Mouse (Mus musculus): Measurements from ENCODE around the gene Mei1. TPM values are rescaled to one million over a fixed set of nuclear protein-coding genes. Genes with fewer than 3 reads are reported as not detected.
A peak's percentile ranks its signal among the peaks of the same experiment; 100 is the strongest.
"Not testable (repeated sequence)": the region's sequence is repeated elsewhere in the genome, so short reads cannot be mapped to it uniquely, and the experiment has no call there.

The Mei1 gene
- polyA plus RNA-seq, 1 experiment from 2014 or later = 0.05 TPM

GRCm38 (mm10) chr15:82120544-82120943 is 50.7 kb downstream of the Mei1 start:
- no peak overlapping the region for H3K27ac ChIP-seq
- no peaks in the 10 kb centered on the region for H3K4me1 ChIP-seq
- WGBS = 85% methylated on average over 8 of the region's 8 CpGs
- H3K4me3 ChIP-seq = no peak overlapping the region
- no peaks in the 10 kb centered on the region for H3K36me3 ChIP-seq
- no peaks in the 10 kb centered on the region for H3K9me3 ChIP-seq
- H3K27me3 ChIP-seq (ENCODE audit: insufficient read depth, poor library complexity, severe bottlenecking) = no peaks in the 10 kb centered on the region; the same call in 1 of the 2 replicates
- DNase-seq (ENCODE audit: low spot score) = no peak

- H3K9me3 ChIP-seq; H3K27me3 ChIP-seq (ENCODE audit: insufficient read depth, poor library complexity, severe bottlenecking); H3K4me3 ChIP-seq; DNase-seq (ENCODE audit: low spot score); H3K27ac ChIP-seq: not testable (repeated sequence)
- H3K36me3 ChIP-seq = peaks cover 11% of the 10 kb centered on the region
- H3K4me1 ChIP-seq = peaks cover 16% of the 10 kb centered on the region
- 86% methylated on average over 4 of the region's 4 CpGs for WGBS
Measured at GRCm38 (mm10) chr15:82126690-82127089, 56.9 kb downstream of the Mei1 start.

- DNase-seq (ENCODE audit: low spot score) = peak; percentile 98
- Histone ChIP-seq H3K27ac (peak within 1 kb of the TSS; percentile 92), H3K36me3 (peaks cover 15% of the 10 kb centered on the region), H3K4me3 (peak within 1 kb of the TSS; percentile 81), H3K27me3 (ENCODE audit: insufficient read depth, poor library complexity, severe bottlenecking) (peaks cover 7% of the 10 kb centered on the region; the same call in 1 of the 2 replicates), H3K4me1 (peaks cover 16% of the 10 kb centered on the region), H3K9me3 (no peaks in the 10 kb centered on the region)
- 1% methylated on average over 74 of the region's 74 CpGs for WGBS
Measured at GRCm38 (mm10) chr15:82127426-82128374, 57.9 kb downstream of the Mei1 start, which contains the start of gene Ccdc134. TSS of gene Ccdc134 (plus strand) at chr15:82127922.

- DNase-seq (ENCODE audit: low spot score) = no peak
- peaks cover 15% of the 10 kb centered on the region for H3K36me3 ChIP-seq
- H3K4me3 ChIP-seq = peak overlapping the region; percentile 81
- no peaks in the 10 kb centered on the region for H3K9me3 ChIP-seq
- peak overlapping the region; percentile 92 for H3K27ac ChIP-seq
- WGBS = 0% methylated on average over 5 of the region's 5 CpGs
- H3K4me1 ChIP-seq = peaks cover 16% of the 10 kb centered on the region
- peaks cover 7% of the 10 kb centered on the region; the same call in 1 of the 2 replicates for H3K27me3 ChIP-seq (ENCODE audit: insufficient read depth, poor library complexity, severe bottlenecking)
Measured at GRCm38 (mm10) chr15:82128398-82128797, 58.6 kb downstream of the Mei1 start.

- no peak overlapping the region for H3K4me3 ChIP-seq
- H3K9me3 ChIP-seq = no peaks in the 10 kb centered on the region
- H3K27me3 ChIP-seq (ENCODE audit: insufficient read depth, poor library complexity, severe bottlenecking) = peaks cover 7% of the 10 kb centered on the region; the same call in 1 of the 2 replicates
- H3K27ac ChIP-seq = no peak overlapping the region
- H3K36me3 ChIP-seq = peaks cover 17% of the 10 kb centered on the region
- 56% methylated on average over 7 of the region's 7 CpGs for WGBS
- DNase-seq (ENCODE audit: low spot score) = no peak
- peaks cover 24% of the 10 kb centered on the region for H3K4me1 ChIP-seq
Measured at GRCm38 (mm10) chr15:82130599-82130998, 60.8 kb downstream of the Mei1 start.

GRCm38 (mm10) chr15:82135372-82135771 is 65.6 kb downstream of the Mei1 start:
- 69% methylated on average over 4 of the region's 4 CpGs for WGBS
- Histone ChIP-seq H3K27ac (no peak overlapping the region; the same call in 1 of the 2 replicates), H3K4me3 (no peak overlapping the region), H3K9me3 (no peaks in the 10 kb centered on the region), H3K27me3 (ENCODE audit: insufficient read depth, poor library complexity, severe bottlenecking) (no peaks in the 10 kb centered on the region; the same call in 1 of the 2 replicates), H3K36me3 (peaks cover 17% of the 10 kb centered on the region), H3K4me1 (peaks cover 15% of the 10 kb centered on the region; the same call in 1 of the 2 replicates)
- DNase-seq (ENCODE audit: low spot score) = no peak

- peaks cover 34% of the 10 kb centered on the region for H3K4me1 ChIP-seq
- 64% methylated on average over 4 of the region's 4 CpGs for WGBS
- no peak for DNase-seq (ENCODE audit: low spot score)
- H3K27ac ChIP-seq = no peak overlapping the region
- H3K27me3 ChIP-seq (ENCODE audit: insufficient read depth, poor library complexity, severe bottlenecking) = no peaks in the 10 kb centered on the region
- H3K36me3 ChIP-seq = peaks cover 9% of the 10 kb centered on the region; the same call in 1 of the 2 replicates
- H3K9me3 ChIP-seq = no peaks in the 10 kb centered on the region
- no peak overlapping the region for H3K4me3 ChIP-seq
Measured at GRCm38 (mm10) chr15:82138565-82138964, 68.8 kb downstream of the Mei1 start.

- no peak overlapping the region for H3K27ac ChIP-seq
- 86% methylated on average over 8 of the region's 8 CpGs for WGBS
- no peaks in the 10 kb centered on the region for H3K27me3 ChIP-seq (ENCODE audit: insufficient read depth, poor library complexity, severe bottlenecking)
- peaks cover 38% of the 10 kb centered on the region for H3K4me1 ChIP-seq
- DNase-seq (ENCODE audit: low spot score) = no peak
- H3K9me3 ChIP-seq = no peaks in the 10 kb centered on the region
- 0 out of 2 replicates have a peak, but pooled peaks cover 7% of the 10 kb centered on the region for H3K36me3 ChIP-seq
- no peak overlapping the region for H3K4me3 ChIP-seq
Measured at GRCm38 (mm10) chr15:82139196-82139595, 69.4 kb downstream of the Mei1 start.

GRCm38 (mm10) chr15:82140355-82140754 is 70.6 kb downstream of the Mei1 start:
- peak overlapping the region; percentile 79 for H3K27ac ChIP-seq
- no peaks in the 10 kb centered on the region for H3K27me3 ChIP-seq (ENCODE audit: insufficient read depth, poor library complexity, severe bottlenecking)
- no peak for DNase-seq (ENCODE audit: low spot score)
- 50% methylated on average over 3 of the region's 3 CpGs for WGBS
- peaks cover 43% of the 10 kb centered on the region for H3K4me1 ChIP-seq
- 0 out of 2 replicates have a peak, but pooled peaks cover 7% of the 10 kb centered on the region for H3K36me3 ChIP-seq
- no peak overlapping the region for H3K4me3 ChIP-seq
- no peaks in the 10 kb centered on the region for H3K9me3 ChIP-seq

- Histone ChIP-seq H3K4me1 (peaks cover 71% of the 10 kb centered on the region), H3K4me3 (no peak overlapping the region), H3K27me3 (ENCODE audit: insufficient read depth, poor library complexity, severe bottlenecking) (no peaks in the 10 kb centered on the region), H3K36me3 (0 out of 2 replicates have a peak, but pooled peaks cover 7% of the 10 kb centered on the region), H3K27ac (peak overlapping the region; percentile 97), H3K9me3 (no peaks in the 10 kb centered on the region)
- 83% methylated on average over 5 of the region's 5 CpGs for WGBS
- DNase-seq (ENCODE audit: low spot score) = no peak
Measured at GRCm38 (mm10) chr15:82144157-82144556, 74.4 kb downstream of the Mei1 start.

GRCm38 (mm10) chr15:82145408-82145807 is 75.6 kb downstream of the Mei1 start:
- Histone ChIP-seq H3K27ac (peak overlapping the region; percentile 97), H3K9me3 (no peaks in the 10 kb centered on the region), H3K4me3 (no peak overlapping the region), H3K27me3 (ENCODE audit: insufficient read depth, poor library complexity, severe bottlenecking) (no peaks in the 10 kb centered on the region), H3K4me1 (peaks cover 68% of the 10 kb centered on the region), H3K36me3 (peaks cover 7% of the 10 kb centered on the region; the same call in 1 of the 2 replicates)
- no peak for DNase-seq (ENCODE audit: low spot score)
- WGBS = 23% methylated on average over 2 of the region's 2 CpGs

- peaks cover 7% of the 10 kb centered on the region for H3K36me3 ChIP-seq
- no peak for DNase-seq (ENCODE audit: low spot score)
- peak overlapping the region; percentile 97 for H3K27ac ChIP-seq
- H3K4me3 ChIP-seq = peak overlapping the region; percentile 94
- no peaks in the 10 kb centered on the region for H3K27me3 ChIP-seq (ENCODE audit: insufficient read depth, poor library complexity, severe bottlenecking)
- H3K9me3 ChIP-seq = no peaks in the 10 kb centered on the region
- 19% methylated on average over 11 of the region's 11 CpGs for WGBS
- peaks cover 64% of the 10 kb centered on the region for H3K4me1 ChIP-seq
Measured at GRCm38 (mm10) chr15:82145851-82146769, 76.3 kb downstream of the Mei1 start.

Data from heart, embryonic 10.5 days (tissue).